In genomic region chr6:29317941-29318340, GRCm38 (mm10) we compare ENCODE assay signal across 14 mouse cellular contexts. TPM values are rescaled to one million over a fixed set of nuclear protein-coding genes. Genes with fewer than 3 reads are reported as not detected.
"Had no signal": no experiment of that assay in that cellular context is flagged by ENCODE, and none has a peak within 500 bp of the region (broad histone marks: within the 10 kb centered on the region; RNA-seq: fewer than 3 reads in every experiment).

No protein-coding gene starts in this region.

- DNase-seq: kidney, adult 18-20 months; kidney, postnatal 25 days; layer of hippocampus, adult 9-11 months; layer of hippocampus, postnatal 36 days; lung, embryonic 14.5 days; lung, postnatal 14 days; right cerebral cortex, adult 18-20 months; right cerebral cortex, postnatal 25 days; thymus, adult 18-20 months; thymus, postnatal 14 days had no signal

RNA-seq across cellular contexts. Expression of gene Fam71f1, which starts 1.0 kb away (rescaled TPM):
- total RNA-seq: layer of hippocampus, adult 18-20 months; layer of hippocampus, postnatal 36 days; left cerebral cortex, adult 8-10 months; left cerebral cortex, postnatal 25 days; megakaryocyte-erythroid progenitor cell, adult 5-6 weeks had no signal
